Mouse (Mus musculus) c-Kit-positive CD71-positive TER-119-negative erythroid progenitor cells, embryonic 14.5 days (primary cell): Measurements from ENCODE around the gene Vash2.
"Not testable (repeated sequence)": the region's sequence is repeated elsewhere in the genome, so short reads cannot be mapped to it uniquely, and the experiment has no call there.

Source experiments
- DNase-seq: peaks from one replicate; pipeline ENCODE4 v3.0.0-alpha.2; 2013; ENCODE audit warnings: low read depth

Gene Vash2

DNA sequence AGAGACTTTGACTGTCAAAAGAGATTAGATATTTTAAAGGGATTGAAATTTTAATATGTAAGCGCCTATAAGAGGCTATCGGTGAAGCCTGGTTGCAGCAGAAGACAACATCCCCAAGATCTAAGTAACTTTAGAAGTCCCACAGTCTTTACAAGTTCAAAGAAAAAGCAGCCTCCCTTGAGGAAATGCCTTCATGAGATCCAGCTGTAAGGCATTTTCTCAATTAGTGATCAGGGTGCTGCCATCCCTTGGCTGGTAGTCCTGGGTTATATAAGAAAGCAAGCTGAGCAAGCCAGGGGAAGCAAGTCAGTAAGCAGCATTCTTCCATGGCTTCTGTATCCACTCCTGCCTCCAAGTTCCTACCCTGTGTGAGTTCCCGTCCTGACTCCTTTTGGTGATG is 54.3 kb downstream of the Vash2 start, which contains the start of gene Angel2:
TSS of gene Angel2 (plus strand) at position 301 of the 400 bp plus-strand sequence.
- not testable (repeated sequence) for DNase-seq

GRCm38 (mm10) chr1:190919725-190920469 is 59.2 kb downstream of the Vash2 start:
- DNase-seq: no peak

GRCm38 (mm10) chr1:190918938-190919337 is 60.2 kb downstream of the Vash2 start:
- DNase-seq: no peak

GRCm38 (mm10) chr1:190912623-190913022 is 66.5 kb downstream of the Vash2 start:
- DNase-seq: no peak

DNA sequence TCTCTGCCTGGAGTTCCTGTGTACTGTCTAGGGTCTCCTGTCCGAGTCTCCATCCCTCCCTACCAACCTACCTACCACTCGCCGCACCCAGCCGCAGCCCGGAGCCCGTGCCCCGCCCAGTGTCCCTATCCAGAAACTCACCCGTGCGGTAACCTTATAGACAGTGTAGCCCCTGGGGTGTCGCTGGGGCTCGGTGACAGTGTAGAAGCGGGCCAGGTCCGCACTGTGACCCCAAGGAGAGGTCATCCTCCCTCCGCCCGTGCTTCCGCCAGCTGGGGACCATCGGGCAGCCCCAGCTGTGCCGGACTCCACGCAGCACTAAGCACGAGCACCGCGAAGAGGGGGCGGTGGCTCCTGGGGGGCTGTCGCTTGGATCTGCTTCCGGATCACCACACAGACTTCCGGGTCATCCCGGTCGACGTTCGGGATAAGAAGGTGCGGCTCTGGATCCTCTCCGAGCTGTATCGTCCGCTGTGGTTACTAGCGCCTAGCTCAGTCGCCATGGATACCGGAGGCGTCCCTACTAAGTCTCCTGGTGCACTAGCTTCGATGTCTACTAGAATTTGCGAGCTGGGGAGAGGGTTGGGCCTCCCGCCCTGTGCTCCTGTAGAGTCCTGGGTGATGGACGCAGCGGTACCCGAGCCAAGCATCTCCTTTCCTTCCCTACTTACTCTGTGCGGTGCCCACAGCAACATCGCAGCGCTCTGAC is 67.5 kb downstream of the Vash2 start, which contains the start of gene Rps6kc1:
TSS of gene Rps6kc1 (minus strand) at position 356 of the 709 bp plus-strand sequence.
- DNase-seq: peak; percentile 84

GRCm38 (mm10) chr1:190910836-190911235 is 68.3 kb downstream of the Vash2 start:
- no peak for DNase-seq

GRCm38 (mm10) chr1:190904714-190905113 is 74.4 kb downstream of the Vash2 start:
- no peak for DNase-seq

DNA sequence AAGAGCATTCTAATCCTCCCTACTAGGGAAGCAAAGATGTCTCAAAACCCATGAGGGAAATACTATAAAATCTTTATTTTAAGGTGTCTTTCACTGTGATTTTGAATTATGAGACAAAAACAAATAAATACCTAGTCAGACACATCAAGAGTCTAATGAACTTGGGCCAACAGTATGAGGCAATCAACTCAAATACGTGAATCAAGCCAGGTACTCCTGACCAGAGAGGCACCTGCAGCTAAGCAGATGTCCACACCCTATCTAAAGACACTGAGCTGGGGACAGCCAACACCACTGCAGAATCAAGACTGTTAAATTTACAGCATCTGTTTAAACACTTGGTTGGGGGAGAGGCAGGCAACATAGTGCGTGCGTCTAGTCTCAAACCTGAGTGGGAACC is 75.0 kb downstream of the Vash2 start:
- no peak for DNase-seq

DNA sequence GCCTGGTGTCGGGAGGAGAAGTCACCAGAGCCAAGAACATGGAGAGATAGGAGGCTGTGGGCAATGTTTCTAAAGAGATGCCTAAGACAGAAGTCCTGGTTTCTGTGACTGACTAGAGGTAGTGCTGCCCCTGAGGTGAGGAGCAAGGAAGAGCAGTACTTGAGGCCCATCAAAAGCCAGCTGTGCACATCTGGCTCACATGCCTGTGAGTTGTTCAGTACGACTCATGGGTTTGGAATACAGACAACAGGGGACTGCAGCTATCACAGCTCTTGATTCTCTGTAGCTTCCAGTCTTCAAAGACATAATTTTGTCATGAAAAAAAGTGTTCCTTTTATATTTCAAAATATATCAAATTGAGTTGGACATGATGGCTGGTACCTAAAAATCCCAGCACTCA is 78.0 kb downstream of the Vash2 start:
- DNase-seq: no peak

GRCm38 (mm10) chr1:190898899-190899575 is 80.1 kb downstream of the Vash2 start:
- DNase-seq: no peak

- no peak for DNase-seq
Measured at GRCm38 (mm10) chr1:190898186-190898585, 80.9 kb downstream of the Vash2 start.
